Mouse (Mus musculus) lung, postnatal 0 days (tissue): ENCODE data around the gene Hsd17b11. TPM values are rescaled to one million over a fixed set of nuclear protein-coding genes. Genes with fewer than 3 reads are reported as not detected.

Experiments used
- ATAC-seq: fragments of 200-750 bp; cut with Nextera tagmentation; 2 replicates; pipeline ENCODE4 v1.8.0; 2017; ENCODE audit warnings: moderate library complexity
- DNase-seq: peaks from one replicate; pipeline ENCODE4 v3.0.0-alpha.2; 2016; ENCODE audit warnings: low spot score
- H3K27ac ChIP-seq: fragments of 300-500 bp; sonication (generic); 2 replicates; pipeline ENCODE4 v1.5.1; 2014; ENCODE audit warnings: antibody characterized with exemption, mild to moderate bottlenecking, low read length, mixed read lengths
- H3K27me3 ChIP-seq: fragments of 300-500 bp; sonication (generic); replicated peaks from 2 replicates; pipeline ENCODE4 v1.6.1; 2014; ENCODE audit warnings: low read length, mixed read lengths; ENCODE audit not compliant: insufficient read depth
- H3K36me3 ChIP-seq: fragments of 300-500 bp; sonication (generic); 2 replicates; pipeline ENCODE4 v1.6.1; 2014; ENCODE audit warnings: low read length, mixed read lengths; ENCODE audit not compliant: insufficient read depth
- H3K4me1 ChIP-seq: fragments of 300-500 bp; sonication (generic); 2 replicates; pipeline ENCODE4 v1.6.1; 2014; ENCODE audit warnings: antibody characterized with exemption, low read depth, low read length, mixed read lengths; ENCODE audit not compliant: insufficient read depth
- H3K4me2 ChIP-seq: fragments of 300-500 bp; sonication (generic); replicated peaks from 2 replicates; pipeline ENCODE4 v1.6.1; 2014; ENCODE audit warnings: low read depth, mild to moderate bottlenecking, low read length, moderate library complexity, mixed read lengths
- H3K4me3 ChIP-seq: fragments of 300-500 bp; sonication (generic); 2 replicates; pipeline ENCODE4 v1.5.1; 2014; ENCODE audit warnings: low read depth, low read length
- H3K9ac ChIP-seq: fragments of 300-500 bp; sonication (generic); replicated peaks from 2 replicates; pipeline ENCODE4 v1.6.1; 2014; ENCODE audit warnings: low read depth, mild to moderate bottlenecking
- H3K9me3 ChIP-seq: fragments of 300-500 bp; sonication (generic); 2 replicates; pipeline ENCODE4 v1.6.1; 2016; ENCODE audit warnings: low read length, mixed read lengths
- CTCF ChIP-seq: IDR thresholded peaks from 2 replicates; pipeline ENCODE4 v1.5.1; 2016; ENCODE audit warnings: antibody characterized with exemption, mild to moderate bottlenecking
- EP300 ChIP-seq: IDR thresholded peaks from 2 replicates; pipeline ENCODE4 v1.6.1; 2016; ENCODE audit warnings: antibody characterized with exemption, mild to moderate bottlenecking, control low read depth
- WGBS: fragments of 180-500 bp; shearing (Covaris S2); extraction: QIAGEN DNeasy Blood & Tissue Kit; methylation state at CpG from one replicate; pipeline ENCODE4 v1.1.7; 2014; 5-methylcytosine and 5-hydroxymethylcytosine counted together
- polyA plus RNA-seq: library from polyadenylated mRNA; unstranded; fragments of >200 nt; fragmentation: Nextera tagmentation; extraction: Ambion mirVana; gene quantifications from 2 replicates; pipeline ENCODE4 v1.2.1, GENCODE M21; 2015

Hsd17b11 gene
- polyA plus RNA-seq, 1 experiment from 2014 or later = 17.8 TPM

GRCm38 (mm10) chr5:104060429-104060828, 38.7 kb upstream of the Hsd17b11 start:
- peaks cover 25% of the 10 kb centered on the region for H3K36me3 ChIP-seq
- no peak for TF ChIP-seq CTCF
- H3K27me3 ChIP-seq = no peaks in the 10 kb centered on the region
- DNase-seq = no peak
- no peaks in the 10 kb centered on the region for H3K4me1 ChIP-seq
- H3K4me2 ChIP-seq = no peak overlapping the region
- no peak overlapping the region for H3K4me3 ChIP-seq
- ATAC-seq = no peak
- H3K27ac ChIP-seq = no peak overlapping the region
- H3K9me3 ChIP-seq = no peaks in the 10 kb centered on the region
- H3K9ac ChIP-seq = no peak overlapping the region
- WGBS = 86% methylated on average over 5 of the region's 5 CpGs

GRCm38 (mm10) chr5:104059628-104060027, 37.9 kb upstream of the Hsd17b11 start:
- Histone ChIP-seq H3K36me3 (peaks cover 24% of the 10 kb centered on the region), H3K9ac (no peak overlapping the region), H3K27me3 (no peaks in the 10 kb centered on the region), H3K4me3 (no peak overlapping the region), H3K27ac (no peak overlapping the region), H3K4me2 (no peak overlapping the region), H3K9me3 (no peaks in the 10 kb centered on the region), H3K4me1 (no peaks in the 10 kb centered on the region)
- WGBS = 71% methylated on average over 9 of the region's 9 CpGs
- ATAC-seq = no peak
- TF ChIP-seq CTCF = no peak
- TF ChIP-seq EP300 = no peak
- DNase-seq = no peak

DNA sequence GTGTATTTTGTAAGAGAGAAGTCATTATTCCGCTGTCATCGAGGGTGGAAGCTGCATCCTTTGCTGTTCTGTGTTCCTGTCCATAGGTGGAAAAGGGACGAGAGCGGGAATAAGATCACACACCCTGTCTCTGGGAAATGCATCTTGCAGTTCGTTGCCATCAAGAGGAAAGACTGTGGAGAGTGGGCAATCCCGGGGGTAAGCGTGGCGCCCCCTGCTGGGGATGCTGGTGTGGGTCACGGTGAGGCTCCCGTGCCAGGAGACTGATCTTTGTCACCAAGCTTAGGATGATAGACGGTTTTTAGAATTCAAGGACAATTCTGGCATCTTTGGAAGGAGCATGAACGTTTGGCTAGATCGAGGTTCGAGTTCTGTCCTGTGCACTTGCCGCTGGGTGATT, 36.3 kb upstream of the Hsd17b11 start:
- H3K27ac ChIP-seq = no peak overlapping the region
- no peaks in the 10 kb centered on the region for H3K9me3 ChIP-seq
- H3K9ac ChIP-seq = no peak overlapping the region
- no peaks in the 10 kb centered on the region for H3K4me1 ChIP-seq
- TF ChIP-seq CTCF = peak; percentile 80
- TF ChIP-seq EP300 = no peak
- H3K4me3 ChIP-seq = no peak overlapping the region
- no peak overlapping the region for H3K4me2 ChIP-seq
- WGBS = 63% methylated on average over 15 of the region's 15 CpGs
- ATAC-seq (no peak), DNase-seq (peak; percentile 42)
- H3K36me3 ChIP-seq = peaks cover 18% of the 10 kb centered on the region
- no peaks in the 10 kb centered on the region for H3K27me3 ChIP-seq

- Histone ChIP-seq H3K36me3 (peaks cover 13% of the 10 kb centered on the region), H3K9me3 (no peaks in the 10 kb centered on the region), H3K9ac (no peak overlapping the region), H3K4me1 (no peaks in the 10 kb centered on the region), H3K4me3 (no peak overlapping the region), H3K27ac (no peak overlapping the region), H3K27me3 (no peaks in the 10 kb centered on the region), H3K4me2 (no peak overlapping the region)
- 84% methylated on average over 7 of the region's 7 CpGs for WGBS
- DNase-seq (no peak), ATAC-seq (no peak)
- TF ChIP-seq CTCF (no peak), EP300 (no peak)
Measured at GRCm38 (mm10) chr5:104056295-104056694, 34.6 kb upstream of the Hsd17b11 start.

- H3K9me3 ChIP-seq = no peaks in the 10 kb centered on the region
- no peak overlapping the region for H3K9ac ChIP-seq
- no peak overlapping the region for H3K27ac ChIP-seq
- peaks cover 18% of the 10 kb centered on the region for H3K36me3 ChIP-seq
- ATAC-seq = no peak
- H3K4me1 ChIP-seq = no peaks in the 10 kb centered on the region
- 80% methylated on average over 4 of the region's 4 CpGs for WGBS
- no peak for DNase-seq
- H3K4me3 ChIP-seq = no peak overlapping the region
- no peak overlapping the region for H3K4me2 ChIP-seq
- no peak for TF ChIP-seq EP300
- TF ChIP-seq CTCF = no peak
- no peaks in the 10 kb centered on the region for H3K27me3 ChIP-seq
Measured at GRCm38 (mm10) chr5:104055816-104056215, 34.1 kb upstream of the Hsd17b11 start.

- TF ChIP-seq CTCF = no peak
- TF ChIP-seq EP300 = no peak
- H3K9ac ChIP-seq = no peak overlapping the region
- H3K4me1 ChIP-seq = no peaks in the 10 kb centered on the region
- 95% methylated on average over 4 of the region's 4 CpGs for WGBS
- DNase-seq (no peak), ATAC-seq (no peak)
- peaks cover 21% of the 10 kb centered on the region for H3K36me3 ChIP-seq
- no peak overlapping the region for H3K4me3 ChIP-seq
- no peak overlapping the region for H3K4me2 ChIP-seq
- H3K9me3 ChIP-seq = no peaks in the 10 kb centered on the region
- no peak overlapping the region for H3K27ac ChIP-seq
- H3K27me3 ChIP-seq = no peaks in the 10 kb centered on the region
Measured at GRCm38 (mm10) chr5:104054938-104055337, 33.2 kb upstream of the Hsd17b11 start.

DNA sequence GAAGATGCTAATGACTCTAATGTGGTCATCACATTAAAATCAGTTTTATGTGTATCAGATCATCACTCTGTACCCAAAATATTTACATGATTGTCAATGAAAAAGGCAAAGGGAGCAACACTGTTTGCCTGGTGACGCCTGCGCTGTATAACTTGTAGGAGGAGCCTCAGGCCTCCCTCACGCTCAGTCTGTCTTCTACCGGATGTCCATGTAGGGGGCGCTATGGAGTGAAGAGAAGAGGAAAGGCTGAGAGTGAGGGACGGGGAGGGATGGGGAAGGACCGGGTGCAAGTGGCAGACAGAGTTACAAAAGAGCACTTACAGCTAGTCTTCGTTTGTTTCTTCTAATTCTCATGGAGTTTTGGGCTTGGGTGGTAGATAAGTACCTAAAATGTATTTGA, 31.2 kb upstream of the Hsd17b11 start:
- Histone ChIP-seq H3K27me3 (no peaks in the 10 kb centered on the region), H3K36me3 (peaks cover 15% of the 10 kb centered on the region), H3K4me3 (no peak overlapping the region), H3K27ac (no peak overlapping the region), H3K9ac (no peak overlapping the region), H3K4me2 (no peak overlapping the region), H3K9me3 (no peaks in the 10 kb centered on the region), H3K4me1 (0 out of 2 replicates have a peak, but pooled peaks cover 4% of the 10 kb centered on the region)
- 52% methylated on average over 8 of the region's 8 CpGs for WGBS
- TF ChIP-seq CTCF = peak; percentile 63
- no peak for TF ChIP-seq EP300
- DNase-seq (peak; percentile 40), ATAC-seq (peak; percentile 32; the same call in 1 of the 2 replicates)
